Comparison of ENCODE assay signal across 30 mouse cellular contexts in genomic region chr12:68977276-68977675, GRCm38 (mm10).
DNase-seq lines count a peak whose midpoint lies in the region; ATAC-seq and TF ChIP-seq lines count a peak whose summit lies in the region.
"Had no signal": no experiment of that assay in that cellular context is flagged by ENCODE, and none has a peak within 500 bp of the region (broad histone marks: within the 10 kb centered on the region; RNA-seq: fewer than 3 reads in every experiment).

No protein-coding gene starts in this region.

- 0 out of 2 replicates have a peak, but pooled peaks have one; percentile 45 for ATAC-seq in embryonic facial prominence, embryonic 11.5 days (replicated peaks; ENCODE audit: insufficient number of reproducible peaks, low FRiP score, low TSS enrichment, low read depth)
- ATAC-seq in kidney, embryonic 16.5 days (ENCODE audit: low FRiP score, low TSS enrichment): 0 out of 2 replicates have a peak, but pooled peaks have one; percentile 35
- 0 out of 2 replicates have a peak, but pooled peaks have one; percentile 23 for ATAC-seq in lung, embryonic 16.5 days (ENCODE audit: low read depth)
- ATAC-seq: hindbrain, postnatal 0 days; inflammation-experienced regulatory T-cells, adult 6 months; intestine, embryonic 16.5 days had no signal

- TF ChIP-seq POLR2A in brain, embryonic 14.5 days (IDR thresholded peaks at IDR 0.05; ENCODE audit: borderline replicate concordance, extremely low read depth, insufficient read depth, insufficient read length, poor library complexity, severe bottlenecking): no peak

- no peak overlapping the region for H3K4me3 ChIP-seq in embryonic facial prominence, embryonic 11.5 days (ENCODE audit: low read depth, low read length)
- no peak overlapping the region for H3K4me3 ChIP-seq in embryonic facial prominence, embryonic 10.5 days
- H3K4me3 ChIP-seq in kidney, embryonic 16.5 days (ENCODE audit: low read length): no peak overlapping the region
- no peak overlapping the region for H3K4me3 ChIP-seq in lung, embryonic 16.5 days (ENCODE audit: low read length)
- H3K4me3 ChIP-seq: embryonic facial prominence, embryonic 12.5 days; erythroblast, embryonic 14.5 days; forebrain, embryonic 12.5 days; heart, embryonic 12.5 days; heart, embryonic 15.5 days had no signal

- H3K36me3 ChIP-seq in embryonic facial prominence, embryonic 11.5 days (replicated peaks; ENCODE audit: control insufficient read depth, insufficient read depth, low read depth, low read length): no peaks in the 10 kb centered on the region
- H3K36me3 ChIP-seq in embryonic facial prominence, embryonic 10.5 days (replicated peaks): no peaks in the 10 kb centered on the region
- H3K36me3 ChIP-seq in kidney, embryonic 16.5 days (ENCODE audit: insufficient read depth, low read length): no peaks in the 10 kb centered on the region
- H3K36me3 ChIP-seq in lung, embryonic 16.5 days (ENCODE audit: control insufficient read depth, insufficient read depth, low read length): no peaks in the 10 kb centered on the region
- H3K36me3 ChIP-seq: embryonic facial prominence, embryonic 12.5 days; forebrain, embryonic 12.5 days; G1E; heart, embryonic 12.5 days; heart, embryonic 15.5 days had no signal

- no peaks in the 10 kb centered on the region for H3K27me3 ChIP-seq in embryonic facial prominence, embryonic 11.5 days (ENCODE audit: control insufficient read depth, insufficient read depth, low read length)
- no peaks in the 10 kb centered on the region for H3K27me3 ChIP-seq in embryonic facial prominence, embryonic 10.5 days (replicated peaks; ENCODE audit: low read depth, poor library complexity, severe bottlenecking)
- H3K27me3 ChIP-seq in kidney, embryonic 16.5 days (ENCODE audit: insufficient read depth, low read length): no peaks in the 10 kb centered on the region
- no peaks in the 10 kb centered on the region for H3K27me3 ChIP-seq in lung, embryonic 16.5 days (ENCODE audit: control insufficient read depth, insufficient read depth, low read depth, low read length)
- H3K27me3 ChIP-seq: CH12.LX; embryonic facial prominence, embryonic 12.5 days; forebrain, embryonic 12.5 days; heart, embryonic 12.5 days; heart, embryonic 15.5 days had no signal

- no peak for DNase-seq in embryonic facial prominence, embryonic 11.5 days (ENCODE audit: low spot score)
- no peak for DNase-seq in embryonic facial prominence, embryonic 10.5 days (ENCODE audit: low spot score)
- no peak for DNase-seq in kidney, postnatal 36 days
- no peak for DNase-seq in lung, postnatal 36 days
- peak; percentile 40 for DNase-seq in brain, embryonic 14.5 days (ENCODE audit: low read depth)
- no peak for DNase-seq in gastrocnemius, postnatal 14 days
- DNase-seq: adrenal gland, adult 2 months; adrenal gland, postnatal 14 days; B cell, adult 2 months; cerebellum, adult 11-12 months; cerebellum, adult 8-10 months; cerebellum, postnatal 36 days; embryo, embryonic 11 days; gastrocnemius, postnatal 10 days; heart, adult 18-20 months; heart, postnatal 10 days; heart, postnatal 4 days had no signal

- H3K9ac ChIP-seq in embryonic facial prominence, embryonic 11.5 days (replicated peaks; ENCODE audit: low read length): no peak overlapping the region
- H3K9ac ChIP-seq in kidney, embryonic 16.5 days (replicated peaks; ENCODE audit: low read length): no peak overlapping the region
- H3K9ac ChIP-seq in lung, embryonic 16.5 days (ENCODE audit: low read length): no peak overlapping the region
- H3K9ac ChIP-seq: embryonic facial prominence, embryonic 12.5 days; forebrain, embryonic 12.5 days; heart, embryonic 12.5 days; heart, embryonic 15.5 days; hindbrain, embryonic 14.5 days had no signal

- WGBS in embryonic facial prominence, embryonic 11.5 days: 57% methylated on average over 4 of the region's 4 CpGs
- WGBS in embryonic facial prominence, embryonic 10.5 days: 72% methylated on average over 4 of the region's 4 CpGs
- WGBS in kidney, embryonic 16.5 days: 44% methylated on average over 4 of the region's 4 CpGs
- 46% methylated on average over 4 of the region's 4 CpGs for WGBS in lung, embryonic 16.5 days

- H3K4me1 ChIP-seq in embryonic facial prominence, embryonic 11.5 days (ENCODE audit: control insufficient read depth, insufficient read depth, low read length): no peaks in the 10 kb centered on the region
- H3K4me1 ChIP-seq in embryonic facial prominence, embryonic 10.5 days: 0 out of 2 replicates have a peak, but pooled peaks cover 10% of the 10 kb centered on the region
- H3K4me1 ChIP-seq in kidney, embryonic 16.5 days (ENCODE audit: insufficient read depth, low read length): no peaks in the 10 kb centered on the region
- no peaks in the 10 kb centered on the region for H3K4me1 ChIP-seq in lung, embryonic 16.5 days (replicated peaks; ENCODE audit: control insufficient read depth, insufficient read depth, low read length)
- H3K4me1 ChIP-seq: embryonic facial prominence, embryonic 12.5 days; heart, embryonic 12.5 days had no signal

- intact Hi-C loops in gastrocnemius, postnatal 14 days (cut with DNase I; ENCODE audit: low total_unique reads): no loop called here

- no peak overlapping the region for H3K27ac ChIP-seq in embryonic facial prominence, embryonic 11.5 days (replicated peaks; ENCODE audit: low read depth, low read length)
- H3K27ac ChIP-seq in embryonic facial prominence, embryonic 10.5 days (replicated peaks): no peak overlapping the region
- no peak overlapping the region for H3K27ac ChIP-seq in kidney, embryonic 16.5 days (ENCODE audit: low read length)
- H3K27ac ChIP-seq in lung, embryonic 16.5 days (ENCODE audit: low read length): no peak overlapping the region
- H3K27ac ChIP-seq: embryonic facial prominence, embryonic 12.5 days; forebrain, embryonic 12.5 days; heart, embryonic 15.5 days; hindbrain, embryonic 14.5 days; hindbrain, postnatal 0 days had no signal

- no peaks in the 10 kb centered on the region for H3K9me3 ChIP-seq in embryonic facial prominence, embryonic 11.5 days (replicated peaks; ENCODE audit: control insufficient read depth, low read length)
- H3K9me3 ChIP-seq in embryonic facial prominence, embryonic 10.5 days: no peaks in the 10 kb centered on the region
- H3K9me3 ChIP-seq in kidney, embryonic 16.5 days (ENCODE audit: low read length): no peaks in the 10 kb centered on the region
- no peaks in the 10 kb centered on the region for H3K9me3 ChIP-seq in lung, embryonic 16.5 days (ENCODE audit: control insufficient read depth, low read length)
- H3K9me3 ChIP-seq: embryonic facial prominence, embryonic 12.5 days; forebrain, embryonic 12.5 days; G1E; heart, embryonic 12.5 days; heart, embryonic 15.5 days had no signal

- H3K4me2 ChIP-seq in embryonic facial prominence, embryonic 11.5 days (ENCODE audit: low read depth, low read length): no peak overlapping the region
- H3K4me2 ChIP-seq in kidney, embryonic 16.5 days (replicated peaks; ENCODE audit: low read depth, low read length): no peak overlapping the region
- no peak overlapping the region for H3K4me2 ChIP-seq in lung, embryonic 16.5 days (ENCODE audit: low read depth, low read length)
- H3K4me2 ChIP-seq: embryonic facial prominence, embryonic 12.5 days; forebrain, embryonic 12.5 days; heart, embryonic 12.5 days; heart, embryonic 15.5 days; hindbrain, embryonic 14.5 days had no signal

- TF ChIP-seq CTCF in brain, embryonic 14.5 days (IDR thresholded peaks at IDR 0.05; ENCODE audit: borderline replicate concordance, extremely low read depth, insufficient read depth, insufficient read length): no peak
